Mouse (Mus musculus) lung, postnatal 10 days (tissue): ENCODE data around the gene Tln1.
"Not testable (repeated sequence)": the region's sequence is repeated elsewhere in the genome, so short reads cannot be mapped to it uniquely, and the experiment has no call there.

Experiments
- DNase-seq: peaks from one replicate; pipeline ENCODE4 v3.0.0; 2021

The Tln1 gene

GRCm38 (mm10) chr4:43503041-43503440 lies 59.5 kb downstream of the Tln1 start:
- no peak for DNase-seq

GRCm38 (mm10) chr4:43499407-43500333 lies 62.8 kb downstream of the Tln1 start, which contains the start of gene Arhgef39:
TSS of gene Arhgef39 (minus strand) at chr4:43499695.
- peak; percentile 90 for DNase-seq

- peak; percentile 45 for DNase-seq
Measured at GRCm38 (mm10) chr4:43498983-43499382, 63.5 kb downstream of the Tln1 start.

- DNase-seq = no peak
Measured at GRCm38 (mm10) chr4:43497946-43498345, 64.5 kb downstream of the Tln1 start.

GRCm38 (mm10) chr4:43497405-43497804 lies 65.1 kb downstream of the Tln1 start:
- no peak for DNase-seq

- no peak for DNase-seq
Measured at GRCm38 (mm10) chr4:43496587-43496986, 65.9 kb downstream of the Tln1 start.

- DNase-seq = no peak
Measured at GRCm38 (mm10) chr4:43493846-43494240, 68.6 kb downstream of the Tln1 start.

- DNase-seq = peak; percentile 97
Measured at GRCm38 (mm10) chr4:43493186-43493845, 69.2 kb downstream of the Tln1 start.

GRCm38 (mm10) chr4:43492821-43493185 lies 69.7 kb downstream of the Tln1 start, which contains the start of gene Ccdc107:
TSS of gene Ccdc107 (plus strand) at chr4:43492900.
- peak; percentile 93 for DNase-seq

GRCm38 (mm10) chr4:43492101-43492820 lies 70.2 kb downstream of the Tln1 start:
- DNase-seq = no peak

GRCm38 (mm10) chr4:43490801-43491200 lies 71.7 kb downstream of the Tln1 start:
- peak; percentile 63 for DNase-seq

GRCm38 (mm10) chr4:43489611-43490010 lies 72.9 kb downstream of the Tln1 start:
- no peak for DNase-seq

- not testable (repeated sequence) for DNase-seq
Measured at GRCm38 (mm10) chr4:43485666-43486065, 76.8 kb downstream of the Tln1 start.

GRCm38 (mm10) chr4:43483535-43484091 lies 78.9 kb downstream of the Tln1 start, which contains the start of gene Sit1:
TSS of gene Sit1 (minus strand) at chr4:43483734.
- DNase-seq = no peak

- no peak for DNase-seq
Measured at GRCm38 (mm10) chr4:43482591-43482990, 79.9 kb downstream of the Tln1 start.

GRCm38 (mm10) chr4:43481894-43482456 lies 80.5 kb downstream of the Tln1 start:
- DNase-seq = no peak
